Mouse (Mus musculus) heart, adult 8-10 months (tissue): ENCODE measurements at regions not wholly inside any gene's neighbourhood (a gene's known extent, or its start where the extent isn't known, plus 50 kb on each side); places are given as distances from the start of the nearest gene placed in this dataset.

Source experiments
- DNase-seq: peaks from one replicate; pipeline ENCODE4 v3.0.0; 2022; ENCODE audit warnings: low spot score

- DNase-seq, result no peak
Measured at GRCm38 (mm10) chr13:51899319-51900042, 53.0 kb downstream of the Gadd45g start.

DNA sequence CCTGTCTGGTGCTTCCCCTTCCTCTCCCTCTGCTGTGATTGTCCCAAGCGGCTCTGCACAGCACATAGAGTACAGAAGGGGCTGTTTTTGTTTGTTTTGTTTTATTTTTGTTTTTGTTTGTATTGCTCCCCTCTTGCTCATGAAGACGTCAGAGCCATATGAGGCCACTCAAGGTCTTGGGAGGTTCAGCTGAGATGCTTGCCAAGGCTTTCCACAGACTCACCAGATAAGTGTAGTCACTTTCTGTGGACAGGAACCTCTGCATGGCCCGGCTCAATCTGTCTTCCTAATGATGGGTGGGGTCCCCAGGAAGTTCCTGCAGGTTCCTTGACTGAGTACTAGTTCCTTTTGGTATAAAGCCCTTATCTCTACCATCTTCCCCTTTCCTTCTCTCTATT lies 53.6 kb downstream of the Gadd45g start:
- DNase-seq, result no peak

DNA sequence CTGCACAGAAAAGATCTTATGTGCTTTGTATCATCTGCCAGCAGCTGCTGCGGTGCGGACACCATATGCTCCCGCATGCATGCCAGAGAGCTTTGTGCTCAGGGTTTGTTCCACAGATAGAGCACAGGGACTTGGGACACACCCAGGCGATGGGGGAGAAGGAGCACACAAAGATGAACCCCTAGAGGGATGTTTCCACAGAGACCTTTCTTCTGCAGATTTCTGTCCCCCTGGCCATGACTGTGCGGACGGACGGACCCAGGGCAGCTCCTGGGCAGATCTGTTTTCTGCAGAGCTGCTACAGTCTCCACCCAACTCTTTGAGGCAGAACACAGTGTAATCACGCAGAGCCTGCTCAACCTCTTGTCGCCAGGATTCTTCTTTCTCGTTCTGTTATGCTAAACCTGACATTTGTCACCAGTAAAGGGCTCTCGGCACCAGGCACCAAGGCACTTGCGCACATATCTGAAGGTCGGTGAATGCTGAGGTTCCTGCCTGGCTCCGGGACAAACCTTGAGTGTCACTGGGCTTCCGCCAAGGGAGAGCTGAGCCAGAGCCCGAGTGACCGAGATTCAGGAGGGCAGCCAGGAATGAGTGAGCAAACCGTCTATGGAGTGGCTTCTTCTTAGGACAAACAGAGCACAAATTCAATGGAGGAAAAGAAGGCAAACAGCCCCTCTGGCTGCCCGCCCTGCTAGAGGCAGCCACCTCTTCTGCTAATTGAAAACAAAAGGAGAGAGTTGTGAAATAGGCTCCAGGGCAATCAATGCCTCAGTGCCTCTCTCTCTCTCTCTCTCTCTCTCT lies 56.2 kb downstream of the Gadd45g start:
- peak; percentile 89 for DNase-seq

DNA sequence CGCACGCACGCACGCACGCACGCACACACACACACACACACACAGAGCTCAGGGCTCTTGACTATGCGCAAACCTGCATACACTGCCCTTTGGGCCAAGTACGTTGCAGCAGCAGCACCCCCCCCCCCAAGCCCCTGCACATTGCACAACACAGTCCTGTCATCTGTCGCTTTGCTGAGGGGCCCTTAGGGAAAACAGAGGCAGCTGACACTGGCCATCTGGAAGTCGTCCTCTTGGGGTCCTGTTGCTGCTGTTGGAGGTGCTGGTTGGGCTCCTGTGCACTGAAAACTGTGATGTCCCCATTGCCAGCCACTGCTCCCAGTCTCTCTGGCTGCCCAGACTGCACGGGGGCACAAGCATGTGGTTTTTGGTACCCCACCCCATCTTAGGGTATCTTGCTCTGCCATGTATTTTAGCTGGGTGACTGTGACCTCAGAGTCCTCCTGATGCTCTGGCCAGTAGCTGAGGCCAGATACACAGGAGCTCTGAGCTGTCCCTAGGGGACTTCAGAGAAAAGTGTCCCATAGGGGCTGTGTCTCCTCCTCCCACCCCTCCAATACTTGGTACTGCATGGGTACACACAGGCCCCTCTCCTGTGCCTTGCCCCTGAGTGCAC lies 57.0 kb downstream of the Gadd45g start:
- no peak for DNase-seq

- DNase-seq, result no peak
Measured at GRCm38 (mm10) chr13:51905270-51905669, 58.8 kb downstream of the Gadd45g start.

- no peak for DNase-seq
Measured at GRCm38 (mm10) chr13:51906103-51906502, 59.6 kb downstream of the Gadd45g start.

- no peak for DNase-seq
Measured at GRCm38 (mm10) chr13:51908514-51908913, 62.0 kb downstream of the Gadd45g start.

GRCm38 (mm10) chr13:51911296-51911998 lies 65.0 kb downstream of the Gadd45g start:
- no peak for DNase-seq

DNA sequence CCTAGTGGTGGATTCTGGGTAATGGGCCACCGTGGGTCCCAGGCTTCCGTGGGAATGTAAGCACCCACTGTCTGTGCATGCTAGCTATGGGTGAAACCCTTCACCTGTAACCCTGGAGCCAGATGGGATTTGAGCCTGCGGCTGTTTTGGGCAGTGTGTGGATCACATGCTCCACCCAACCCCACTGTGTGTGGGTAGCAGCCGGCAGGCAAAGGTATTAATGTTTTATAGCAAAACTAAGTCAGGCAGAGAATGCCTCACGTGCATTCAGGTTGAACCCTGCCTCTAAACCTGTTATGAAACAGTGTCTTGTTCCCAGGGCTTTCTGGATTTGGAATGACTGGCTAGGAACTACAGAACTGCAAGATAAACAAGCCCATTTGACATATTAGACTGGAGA lies 66.0 kb downstream of the Gadd45g start:
- no peak for DNase-seq

DNA sequence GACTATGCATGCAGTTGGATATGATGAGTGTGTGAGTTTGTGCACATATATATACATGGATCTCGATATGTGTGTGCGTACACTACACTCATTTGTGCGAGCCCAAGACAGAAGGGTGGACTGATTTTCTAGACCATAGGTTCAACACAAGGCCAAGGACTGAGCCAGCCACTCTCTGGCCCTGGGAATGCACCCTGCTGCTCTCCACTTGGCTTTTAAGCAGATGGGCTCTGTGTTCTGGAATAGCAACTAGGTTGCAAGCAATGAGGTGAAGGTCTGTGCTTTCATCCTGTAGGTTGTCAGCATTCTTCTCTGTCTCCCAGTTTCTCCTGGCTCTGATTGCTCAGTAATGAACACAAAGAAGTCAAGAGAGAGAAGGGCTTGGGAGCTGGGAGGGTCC lies 66.5 kb downstream of the Gadd45g start:
- no peak for DNase-seq

GRCm38 (mm10) chr13:51916666-51917240 lies 70.3 kb downstream of the Gadd45g start:
- DNase-seq, result no peak

GRCm38 (mm10) chr13:51917658-51918057 lies 71.2 kb downstream of the Gadd45g start:
- DNase-seq, result no peak

DNA sequence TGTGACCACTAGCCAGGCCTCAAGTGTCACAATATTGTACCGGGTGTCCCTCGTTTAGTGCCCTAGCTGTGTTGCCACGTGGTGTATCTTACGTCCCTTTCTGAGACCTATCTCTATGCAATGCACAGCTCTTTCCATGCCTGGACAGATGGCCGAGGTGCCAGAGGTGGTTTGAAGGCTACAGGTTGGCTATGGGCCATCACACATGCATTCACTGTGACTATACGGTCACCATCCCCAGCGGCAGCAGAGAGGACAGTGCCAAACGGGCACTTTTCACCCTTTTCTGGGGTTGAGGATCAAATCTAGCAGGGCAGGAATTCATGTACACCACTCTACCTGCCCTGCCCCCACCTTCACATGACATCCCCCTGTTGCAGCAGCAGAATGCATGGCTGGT lies 71.6 kb downstream of the Gadd45g start:
- no peak for DNase-seq

DNA sequence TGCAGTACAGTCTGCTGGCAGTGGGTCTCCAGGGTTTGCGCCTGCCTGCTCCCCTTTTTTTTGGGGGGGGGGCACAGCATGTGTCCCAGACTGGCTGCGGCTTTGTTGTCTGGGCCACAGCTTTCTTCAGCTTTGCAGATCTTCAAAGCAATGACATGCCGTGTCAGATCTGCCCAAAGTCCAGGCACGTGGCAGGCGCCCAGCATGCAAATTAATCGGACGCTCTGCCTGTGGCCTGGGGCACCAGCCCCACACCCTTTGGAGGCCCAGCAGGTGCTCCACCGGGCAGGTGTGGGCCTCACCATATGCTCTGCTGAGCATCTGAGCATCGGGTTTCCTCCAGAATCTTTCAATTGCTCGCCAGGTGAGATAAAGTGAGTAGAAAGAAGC lies 72.3 kb downstream of the Gadd45g start:
- DNase-seq, result no peak

DNA sequence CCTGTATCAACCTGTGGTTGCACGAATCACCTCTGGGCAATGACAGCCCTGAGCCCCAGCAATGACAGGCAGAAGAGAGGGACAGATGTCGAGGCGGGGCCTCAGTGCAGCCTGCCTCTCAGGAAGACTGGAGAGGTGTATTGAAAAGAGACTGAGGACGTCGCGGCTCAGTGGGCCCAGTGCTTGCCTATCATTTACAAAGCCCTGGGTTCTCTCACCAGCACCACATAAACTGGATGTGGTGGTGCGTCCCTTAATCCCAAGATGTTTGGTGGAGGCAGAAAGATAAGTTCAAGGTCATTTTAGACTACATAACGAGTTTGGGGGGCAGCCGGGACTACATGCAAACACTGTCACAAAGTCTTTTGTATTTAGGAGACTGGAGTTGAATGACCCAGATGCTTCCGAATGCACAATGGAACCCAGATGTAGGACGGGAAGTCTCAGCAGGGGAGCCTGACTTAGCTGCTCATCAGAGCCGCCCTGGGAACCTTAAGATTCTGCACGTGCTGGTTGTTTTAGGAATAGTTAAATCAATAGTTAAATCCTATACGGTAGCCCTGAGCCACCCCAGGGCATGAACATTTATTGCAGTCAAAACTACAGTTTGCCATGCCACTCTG lies 72.8 kb downstream of the Gadd45g start:
- no peak for DNase-seq

- DNase-seq, result no peak
Measured at GRCm38 (mm10) chr13:51919937-51920336, 73.5 kb downstream of the Gadd45g start.

GRCm38 (mm10) chr13:51920511-51921351 lies 74.3 kb downstream of the Gadd45g start:
- no peak for DNase-seq

GRCm38 (mm10) chr13:51921550-51921949 lies 75.1 kb downstream of the Gadd45g start:
- DNase-seq, result no peak

GRCm38 (mm10) chr13:51926764-51927163 lies 80.3 kb downstream of the Gadd45g start:
- DNase-seq, result no peak

DNA sequence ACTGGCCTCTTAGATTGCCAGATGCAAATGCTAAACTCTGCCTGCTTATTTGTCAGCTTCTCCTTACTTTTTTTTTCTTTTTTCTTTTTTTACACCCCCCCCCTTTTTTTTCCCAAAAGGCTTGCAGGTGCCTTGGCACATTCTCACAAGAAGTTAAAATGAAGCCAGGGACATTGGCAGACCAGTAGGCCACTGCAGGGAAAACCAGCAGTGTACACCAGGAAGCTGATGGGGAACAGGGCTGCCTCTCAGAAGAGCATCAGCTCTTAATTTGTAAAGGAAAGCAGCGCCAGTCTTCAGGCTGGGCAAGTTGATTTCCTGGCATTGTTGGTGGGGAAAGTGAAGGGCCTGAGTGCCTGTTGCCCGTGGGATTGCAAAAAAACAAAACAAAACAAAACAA lies 83.3 kb downstream of the Gadd45g start:
- DNase-seq, result no peak
